Mouse (Mus musculus) liver, postnatal 0 days (tissue): ENCODE data around the gene Atp6v0a2.

ENCODE experiments used
- CTCF ChIP-seq: sonication (generic); IDR thresholded peaks from 2 replicates; pipeline ENCODE4 v1.5.1; 2016; ENCODE audit warnings: antibody characterized with exemption, low read depth
- EP300 ChIP-seq: IDR thresholded peaks from 2 replicates; pipeline ENCODE4 v1.6.1; 2016; ENCODE audit warnings: antibody characterized with exemption, low read depth, mild to moderate bottlenecking

GRCm38 (mm10) chr5:124598224-124599174, 29.9 kb upstream of the Atp6v0a2 start:
- TF ChIP-seq CTCF (no peak), EP300 (no peak)
